Mouse (Mus musculus) CH12.LX (cell line): ENCODE results near the gene Cracr2a.

ENCODE experiments used
- CHD1 ChIP-seq: IDR thresholded peaks from 2 replicates; pipeline ENCODE4 v1.6.1; 2012; ENCODE audit warnings: low read depth, low read length, improper control_type of control experiment, inconsistent platforms
- CTCF ChIP-seq, 2 experiments: IDR thresholded peaks in 1 of 2; conservative IDR thresholded peaks in 1 of 2; 2 replicates each; pipeline ENCODE4 v1.5.1; 2011 to 2012; ENCODE audit warnings: low read depth in 2 of 2, low read length in 2 of 2, improper control_type of control experiment in 1 of 2, inconsistent platforms in 1 of 2, mild to moderate bottlenecking in 1 of 2, moderate library complexity in 1 of 2
- EP300 ChIP-seq: IDR thresholded peaks from 2 replicates; pipeline ENCODE4 v1.6.1; 2011; ENCODE audit warnings: low read length, improper control_type of control experiment
- HCFC1 ChIP-seq: IDR thresholded peaks from 2 replicates; pipeline ENCODE4 v1.6.1; 2012; ENCODE audit warnings: low read depth, mild to moderate bottlenecking, inconsistent platforms, low read length, improper control_type of control experiment
- MAZ ChIP-seq: IDR thresholded peaks from 2 replicates; pipeline ENCODE4 v1.6.1; 2012; ENCODE audit warnings: low read depth, mild to moderate bottlenecking, inconsistent platforms, low read length, improper control_type of control experiment, moderate library complexity
- NELFE ChIP-seq: IDR thresholded peaks from 2 replicates; pipeline ENCODE4 v1.6.1; 2011; ENCODE audit warnings: low read depth, low read length, improper control_type of control experiment
- NRF1 ChIP-seq: IDR thresholded peaks from 2 replicates; pipeline ENCODE4 v1.6.1; 2014; ENCODE audit warnings: low read depth, mild to moderate bottlenecking, inconsistent platforms, low read length, improper control_type of control experiment, moderate library complexity
- POLR2A ChIP-seq: IDR thresholded peaks from 2 replicates; pipeline ENCODE4 v1.6.1; 2011; ENCODE audit warnings: low read depth, mild to moderate bottlenecking, improper control_type of control experiment, low read length
- POLR2AphosphoS2 ChIP-seq: IDR thresholded peaks from 2 replicates; pipeline ENCODE4 v1.6.1; 2011; ENCODE audit warnings: low read depth, low read length, improper control_type of control experiment
- USF1 ChIP-seq: IDR thresholded peaks from 2 replicates; pipeline ENCODE4 v1.6.1; 2014; ENCODE audit warnings: low read depth, mild to moderate bottlenecking, inconsistent platforms, low read length, improper control_type of control experiment
- ZC3H11A ChIP-seq: IDR thresholded peaks from 2 replicates; pipeline ENCODE4 v1.6.1; 2012; ENCODE audit warnings: low read depth, mild to moderate bottlenecking, inconsistent platforms, low read length, improper control_type of control experiment

GRCm38 (mm10) chr6:127609673-127610072 lies 48.5 kb downstream of the Cracr2a start:
- TF ChIP-seq CTCF (conservative IDR thresholded peaks at IDR 0.05 in 1 of 2, IDR thresholded peaks at IDR 0.05 in 1 of 2; ENCODE audit: low read depth in 2 of 2, low read length in 2 of 2) (no peak), NELFE (no peak), NRF1 (no peak), CHD1 (no peak), ZC3H11A (no peak), EP300 (no peak), POLR2AphosphoS2 (no peak), HCFC1 (no peak), POLR2A (no peak), MAZ (no peak), USF1 (no peak)
